Mouse (Mus musculus) skeletal muscle tissue, adult 2 months (tissue): ENCODE results near the gene Tgfbi.
A peak's percentile ranks its signal among the peaks of the same experiment; 100 is the strongest.

Source experiments
- DNase-seq: peaks from one replicate; pipeline ENCODE4 v3.0.0-alpha.2; 2012; ENCODE audit warnings: low read depth, low spot score

Tgfbi gene

DNA sequence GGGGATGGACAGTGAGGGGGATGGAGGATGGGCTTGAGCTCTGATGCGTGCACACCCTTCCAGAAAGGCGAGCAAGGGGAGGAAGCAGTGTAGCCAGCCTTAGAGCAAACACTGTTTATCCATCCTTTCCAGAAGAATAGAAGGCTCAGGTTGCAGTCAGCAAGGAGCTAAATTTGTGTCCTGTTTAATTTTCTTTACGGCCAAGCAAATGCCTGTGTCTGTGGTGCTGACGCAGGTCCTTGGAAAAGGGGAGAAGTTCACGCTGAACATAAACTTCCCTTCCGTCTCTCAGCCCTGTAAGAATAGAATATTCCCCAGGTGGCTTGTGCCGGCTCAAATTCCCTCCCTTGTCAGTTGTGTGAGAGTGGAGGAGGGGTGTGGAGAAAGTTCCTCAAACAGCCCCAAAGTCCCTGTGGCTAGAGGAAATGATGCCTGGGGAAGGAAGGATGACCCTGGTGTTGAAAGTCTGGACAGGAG is 24.9 kb downstream of the Tgfbi start:
- DNase-seq: no peak

DNA sequence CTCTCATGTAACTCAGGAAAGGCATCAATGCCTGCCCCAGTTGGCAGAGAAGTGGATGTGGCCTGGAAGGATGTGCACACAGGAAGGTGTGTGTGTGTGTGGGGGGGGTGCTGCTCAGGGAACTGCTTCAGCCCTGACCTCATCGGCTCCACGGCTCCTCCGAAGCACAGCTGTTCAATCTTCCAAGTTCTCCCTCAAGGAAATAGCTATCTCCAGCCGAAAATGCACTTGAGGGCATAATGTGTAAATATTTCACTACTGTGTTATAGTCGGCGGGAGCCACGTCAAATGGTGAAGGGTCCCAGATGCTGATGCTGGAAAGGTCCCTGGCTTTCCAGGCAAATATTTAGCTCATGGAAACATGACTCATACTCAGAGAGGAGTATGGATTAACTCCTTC is 25.6 kb downstream of the Tgfbi start:
- DNase-seq: no peak

DNA sequence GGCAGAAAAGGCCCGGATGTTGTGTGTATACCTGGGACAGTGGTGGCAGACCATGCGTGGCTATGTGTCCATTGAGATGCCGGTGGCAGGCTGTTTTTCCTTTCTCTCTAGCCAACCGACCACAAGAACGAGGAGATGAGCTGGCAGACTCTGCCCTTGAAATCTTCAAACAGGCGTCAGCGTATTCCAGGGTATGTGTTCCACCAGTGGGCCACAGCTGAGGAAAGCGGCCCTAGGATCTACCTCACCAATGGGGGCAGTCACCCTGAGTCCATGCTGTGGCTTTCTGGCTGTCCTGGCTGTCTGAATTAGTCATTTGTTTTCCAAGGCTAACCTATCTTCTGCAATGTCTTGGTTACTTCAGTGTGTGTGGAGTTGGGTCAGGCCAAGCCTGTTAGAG is 27.7 kb downstream of the Tgfbi start:
- DNase-seq: no peak

DNA sequence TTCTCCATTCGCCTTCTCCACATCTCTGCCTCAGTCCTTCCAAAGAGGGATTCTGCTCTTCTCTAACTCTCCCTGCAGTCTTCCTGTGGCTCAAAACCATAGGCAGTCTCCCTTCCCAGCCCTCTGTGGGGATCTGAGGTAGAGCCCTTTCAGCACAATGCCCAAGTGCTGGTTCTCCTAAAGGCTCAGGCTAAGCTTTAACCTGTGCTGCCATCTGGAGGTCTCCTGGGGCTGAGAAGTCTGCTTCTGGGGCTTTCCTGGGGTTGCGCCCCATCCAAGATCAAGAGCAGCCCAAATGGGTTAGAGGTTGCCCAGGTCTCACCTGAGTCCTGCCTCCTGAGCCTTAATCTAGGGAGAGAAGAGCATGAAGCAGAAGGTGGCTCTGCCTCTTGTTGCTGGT is 32.4 kb downstream of the Tgfbi start:
- DNase-seq: no peak

DNA sequence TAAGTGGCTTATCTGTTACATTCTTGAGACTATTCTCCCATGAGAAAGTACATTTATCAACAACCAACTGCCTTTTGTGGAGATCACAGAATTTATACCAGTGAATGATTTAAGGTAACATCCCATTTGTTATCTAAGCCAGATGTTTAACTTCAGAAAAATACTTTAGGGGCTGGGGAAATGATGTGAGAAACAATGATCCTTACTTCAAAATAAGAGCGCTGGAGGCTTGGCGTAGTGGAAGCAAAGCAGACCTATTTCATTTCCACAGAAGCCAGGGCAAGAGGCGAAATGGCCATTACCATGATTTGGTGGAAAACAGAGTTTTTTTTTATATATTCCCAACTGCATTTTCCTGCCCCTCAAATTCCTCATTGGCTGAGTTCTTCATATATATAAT is 34.7 kb downstream of the Tgfbi start:
- DNase-seq: no peak

DNA sequence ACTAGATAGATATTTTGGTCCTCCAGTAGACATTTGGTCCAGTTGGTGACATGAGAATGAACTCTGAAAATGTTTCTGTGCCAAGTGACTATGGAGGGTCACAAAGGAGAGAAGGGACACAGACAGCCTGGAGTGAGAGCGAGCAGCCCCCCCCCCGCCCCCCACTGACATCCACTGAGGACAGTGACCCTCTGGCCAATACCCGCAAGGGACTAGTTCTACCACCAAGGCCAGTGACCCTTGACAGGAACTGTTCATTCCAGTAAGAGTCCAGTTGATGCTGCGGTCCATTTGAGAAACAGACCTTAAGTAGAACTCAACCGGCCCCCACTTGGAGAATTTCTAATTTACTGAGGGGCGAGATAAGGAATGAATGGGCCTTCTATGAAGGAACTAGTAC is 36.4 kb downstream of the Tgfbi start:
- no peak for DNase-seq

DNA sequence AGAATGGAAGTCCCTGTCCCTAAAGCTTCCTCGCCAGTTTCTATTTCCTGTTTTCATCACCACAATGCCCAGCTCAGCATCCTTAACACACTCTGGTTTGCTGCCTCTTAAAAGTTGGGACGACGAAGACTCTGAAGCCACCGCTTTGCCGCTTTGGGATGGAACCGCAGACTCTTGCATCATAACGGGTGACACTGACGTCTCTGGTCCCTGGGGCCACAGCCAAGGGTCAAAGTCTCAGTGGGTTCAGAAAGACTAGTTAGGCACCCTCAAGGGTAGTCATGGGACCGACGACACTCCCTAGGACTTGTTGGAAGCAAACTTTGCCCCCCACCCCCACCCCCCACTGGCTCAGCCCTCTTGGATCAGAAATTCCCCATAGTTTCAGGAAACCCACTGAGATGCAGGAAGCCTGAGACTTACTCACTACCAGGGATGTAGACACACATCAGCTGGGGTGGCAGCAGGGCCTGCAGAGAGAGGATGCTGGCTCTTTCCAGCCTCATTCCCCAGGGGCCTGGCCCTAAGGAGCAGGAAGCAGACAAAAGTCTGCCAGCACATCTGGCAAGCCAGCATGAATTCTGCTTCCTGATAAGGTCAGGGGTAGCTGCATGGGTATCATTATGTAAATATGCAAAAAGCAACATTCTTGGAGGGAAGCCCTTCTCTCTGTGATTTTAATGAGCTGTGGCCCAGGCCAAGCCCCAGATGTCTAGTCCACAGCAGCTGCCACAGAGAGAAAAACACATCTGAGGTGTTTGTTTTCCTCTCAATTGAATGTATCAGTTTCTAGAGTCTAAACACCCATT is 38.5 kb downstream of the Tgfbi start:
- peak; percentile 62 for DNase-seq

DNA sequence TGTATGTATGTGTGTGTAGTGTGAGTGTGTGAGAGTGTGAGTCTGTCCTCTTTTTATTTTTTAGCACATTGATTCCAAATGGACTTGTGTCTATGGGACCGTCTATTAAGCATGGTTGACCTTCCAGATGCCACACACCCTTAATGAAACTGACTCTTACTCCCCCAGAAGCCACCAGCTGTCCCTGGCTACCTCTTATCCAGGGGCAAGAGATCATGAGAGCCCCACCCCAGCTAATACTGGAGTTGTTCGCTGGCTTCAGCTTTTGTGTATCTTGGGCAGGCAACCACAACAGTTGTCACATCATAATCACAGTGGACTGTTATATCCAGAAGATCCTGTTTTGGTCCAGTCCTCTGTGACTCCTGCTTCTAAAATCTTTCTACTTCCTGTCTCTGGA is 40.7 kb downstream of the Tgfbi start:
- DNase-seq: no peak

DNA sequence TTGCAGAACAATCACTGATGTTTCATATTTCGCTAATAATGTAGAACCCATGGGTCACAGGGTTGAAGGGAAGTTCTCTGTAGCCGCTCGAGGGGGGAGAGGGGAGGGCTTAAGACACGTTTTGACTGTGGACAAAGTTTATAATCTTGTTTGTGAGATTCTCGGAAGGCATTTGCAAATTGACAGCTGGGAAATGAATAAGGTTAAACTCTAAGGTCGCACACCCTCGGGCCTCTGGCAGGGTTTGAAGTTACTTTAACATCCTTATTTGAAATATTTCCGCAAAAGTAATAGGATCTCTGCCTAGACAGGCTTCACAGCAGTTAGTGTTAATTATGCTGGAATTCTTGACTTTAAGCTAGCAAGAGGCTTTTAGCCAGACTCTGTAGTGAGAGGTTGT is 43.1 kb downstream of the Tgfbi start:
- DNase-seq: no peak

DNA sequence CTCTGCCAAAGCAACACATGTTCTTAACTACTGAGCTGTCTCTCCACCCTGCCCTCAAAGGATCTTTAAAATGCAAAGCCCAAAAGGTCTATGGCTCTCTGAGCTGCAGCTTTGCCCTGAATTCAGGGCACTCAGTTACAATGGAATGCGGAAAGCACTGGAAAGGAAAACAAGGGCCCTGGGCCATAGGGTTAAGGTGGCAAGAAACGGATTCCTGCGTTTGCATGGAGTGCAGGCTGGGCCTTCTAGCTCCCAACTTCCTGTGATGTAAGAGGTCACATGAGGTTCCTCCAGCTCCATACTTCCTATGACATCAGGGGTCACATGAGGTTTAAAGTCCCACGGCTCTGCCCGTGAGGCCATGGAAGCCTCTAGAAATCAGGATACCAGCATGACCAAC is 44.9 kb downstream of the Tgfbi start:
- DNase-seq: no peak

DNA sequence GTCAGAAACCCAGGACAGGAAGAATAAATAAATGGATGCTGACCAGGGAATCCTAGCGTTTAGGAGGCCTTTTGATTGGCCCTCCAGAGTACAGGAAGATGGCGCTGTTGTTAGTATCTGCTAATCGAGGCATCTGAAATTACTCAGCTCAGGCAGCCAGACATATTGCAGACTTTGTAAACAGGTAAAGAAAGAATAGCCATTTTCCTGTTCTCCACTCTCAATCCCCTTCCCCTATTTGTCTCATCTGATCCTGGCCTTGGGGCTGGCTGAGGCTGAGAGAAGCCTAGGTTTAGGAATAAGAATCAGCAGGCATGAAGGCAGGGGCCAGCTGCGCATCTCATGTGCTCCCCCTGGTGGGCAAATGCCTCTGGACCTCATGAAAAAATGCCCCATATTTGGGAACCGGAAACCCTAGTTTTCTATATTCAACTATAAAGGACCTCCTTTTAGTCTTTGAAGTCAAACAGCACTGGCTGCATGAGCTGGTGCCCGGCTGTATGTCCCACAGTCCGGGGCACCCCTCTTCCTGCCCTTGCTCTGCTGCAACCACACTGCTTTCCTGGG is 48.7 kb downstream of the Tgfbi start:
- DNase-seq: peak; percentile 46

DNA sequence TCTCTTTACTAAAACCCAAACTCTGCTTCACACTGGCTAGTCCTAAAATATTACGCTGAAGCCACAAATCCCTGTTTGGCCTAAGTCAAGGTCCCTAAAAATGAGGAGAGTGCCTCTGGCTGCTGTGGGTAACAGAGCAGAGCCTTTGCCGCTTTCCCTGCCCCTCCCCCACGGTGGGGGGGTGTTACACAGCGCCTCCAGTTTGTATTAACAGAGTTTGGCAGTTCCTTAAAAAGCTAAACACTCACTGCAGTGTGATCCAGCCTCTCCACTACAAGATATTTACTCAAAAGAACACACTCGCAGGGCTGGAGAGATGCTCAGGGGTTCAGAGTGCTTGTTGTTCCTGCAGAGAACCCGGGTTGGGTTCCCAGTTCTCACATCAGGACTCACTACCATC is 49.6 kb downstream of the Tgfbi start:
- DNase-seq: no peak

DNA sequence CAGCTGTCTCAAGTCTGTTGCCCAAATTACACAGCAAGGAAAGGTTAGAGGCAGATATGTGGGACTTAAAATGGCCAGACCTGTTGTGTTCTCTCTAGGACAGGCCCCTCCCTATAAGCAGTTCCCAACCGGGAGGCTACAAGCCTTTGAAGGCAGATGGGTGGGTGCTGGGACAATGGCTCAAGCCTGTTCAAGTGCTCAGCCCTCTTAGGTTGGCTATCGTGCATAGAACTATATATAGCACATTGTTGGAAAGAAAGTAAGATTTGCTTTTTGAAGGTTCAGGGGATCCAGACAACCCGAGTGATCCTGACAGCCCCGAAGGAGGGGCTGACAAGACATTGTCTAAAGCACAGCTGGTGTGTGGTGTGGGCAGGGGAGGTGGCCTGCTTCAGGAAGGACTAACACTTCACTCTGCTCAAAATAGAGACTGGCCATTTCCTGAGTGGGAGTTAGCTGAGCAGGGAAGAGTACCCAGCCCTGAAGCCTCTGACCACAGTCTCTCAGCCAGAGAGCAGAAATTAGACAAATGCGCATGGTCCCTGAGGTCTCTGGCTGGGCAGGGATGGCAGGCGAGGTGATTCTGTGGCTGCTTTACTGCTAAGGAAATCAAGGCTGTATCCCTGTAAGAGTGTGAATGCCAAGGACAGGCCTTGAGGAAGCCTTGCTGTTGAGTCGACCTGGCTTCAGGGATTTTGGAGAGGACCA is 52.7 kb downstream of the Tgfbi start:
- DNase-seq: no peak

DNA sequence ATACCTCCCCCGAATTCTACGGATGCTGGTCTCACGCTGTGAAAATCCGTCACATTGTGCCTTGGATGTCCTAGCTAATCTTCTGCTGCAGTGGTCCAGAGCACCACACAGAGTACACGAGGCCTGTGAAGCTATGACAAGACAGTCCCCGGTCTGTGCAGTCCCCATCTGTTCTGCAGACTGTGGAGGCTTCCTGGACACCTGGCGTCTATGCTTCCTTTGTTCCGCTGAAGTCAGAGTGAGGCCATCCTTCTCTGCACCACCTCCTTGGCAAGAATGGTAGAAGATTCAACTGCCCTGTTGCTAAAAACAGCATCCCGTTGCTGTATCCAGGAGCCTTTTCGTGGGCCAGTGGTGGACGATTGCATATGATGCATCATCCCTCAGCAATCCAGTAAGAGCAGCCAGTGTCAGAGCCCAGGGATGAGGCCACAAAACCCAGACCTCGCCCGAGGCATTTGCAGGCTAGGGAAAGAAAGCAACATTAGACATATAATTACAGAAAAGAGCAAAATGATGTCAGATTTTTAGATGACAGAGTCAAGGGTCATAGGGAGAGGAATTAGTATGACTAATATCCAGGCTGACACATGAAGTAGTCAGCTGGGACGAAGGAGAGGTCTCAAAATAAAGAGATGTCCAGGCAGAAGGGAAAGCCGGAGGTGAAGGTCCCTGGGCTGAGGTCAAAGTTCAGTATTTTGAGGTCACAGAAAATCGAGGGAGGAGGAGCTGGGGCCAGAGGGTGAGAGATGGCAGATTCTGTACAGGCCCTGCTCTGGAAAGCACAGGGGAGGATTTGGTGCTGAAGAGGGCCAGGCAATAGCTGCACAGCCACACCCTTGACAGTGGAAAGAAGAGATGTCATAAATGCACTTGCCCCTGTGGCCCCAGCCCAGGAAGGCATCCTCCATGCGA is 55.2 kb downstream of the Tgfbi start:
- no peak for DNase-seq

DNA sequence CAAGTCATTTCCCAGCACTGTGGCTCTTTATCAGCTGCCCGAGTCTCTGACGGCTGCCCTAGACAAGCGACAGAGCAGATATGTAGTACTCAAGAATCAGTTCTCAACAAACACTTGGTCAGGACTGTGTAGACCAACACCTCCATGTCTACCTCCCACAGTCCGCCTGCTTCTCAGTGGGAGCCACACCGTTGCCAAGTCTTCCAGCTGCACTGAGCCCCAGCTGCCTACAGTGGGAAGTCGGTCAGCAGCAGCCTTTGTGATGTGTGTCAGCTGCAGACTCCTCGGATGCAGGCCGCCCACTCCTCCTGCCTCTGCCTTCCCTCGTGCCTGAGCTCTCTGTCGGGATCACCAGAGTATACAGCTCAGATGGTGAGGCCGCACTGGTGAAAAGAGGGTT is 61.9 kb downstream of the Tgfbi start:
- no peak for DNase-seq

DNA sequence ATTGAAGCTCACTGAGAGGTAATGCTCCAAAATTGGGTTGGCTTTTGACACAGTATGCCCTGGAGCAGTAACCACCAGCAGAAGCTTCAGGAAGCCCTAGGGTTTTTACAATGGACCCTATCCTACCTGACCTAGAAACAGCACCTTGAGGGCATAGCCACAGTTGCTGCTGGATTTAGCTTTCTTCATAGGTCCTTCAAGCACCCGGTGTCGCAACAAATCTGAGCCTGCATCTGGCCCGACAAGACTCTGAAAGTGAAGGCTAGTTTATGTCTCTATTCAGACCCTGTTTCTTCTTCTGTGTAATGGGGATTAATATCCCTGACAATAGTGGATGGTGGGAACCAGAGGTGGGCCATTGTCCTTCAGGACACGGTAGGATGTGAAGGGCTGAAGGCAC is 68.4 kb downstream of the Tgfbi start:
- DNase-seq: no peak

DNA sequence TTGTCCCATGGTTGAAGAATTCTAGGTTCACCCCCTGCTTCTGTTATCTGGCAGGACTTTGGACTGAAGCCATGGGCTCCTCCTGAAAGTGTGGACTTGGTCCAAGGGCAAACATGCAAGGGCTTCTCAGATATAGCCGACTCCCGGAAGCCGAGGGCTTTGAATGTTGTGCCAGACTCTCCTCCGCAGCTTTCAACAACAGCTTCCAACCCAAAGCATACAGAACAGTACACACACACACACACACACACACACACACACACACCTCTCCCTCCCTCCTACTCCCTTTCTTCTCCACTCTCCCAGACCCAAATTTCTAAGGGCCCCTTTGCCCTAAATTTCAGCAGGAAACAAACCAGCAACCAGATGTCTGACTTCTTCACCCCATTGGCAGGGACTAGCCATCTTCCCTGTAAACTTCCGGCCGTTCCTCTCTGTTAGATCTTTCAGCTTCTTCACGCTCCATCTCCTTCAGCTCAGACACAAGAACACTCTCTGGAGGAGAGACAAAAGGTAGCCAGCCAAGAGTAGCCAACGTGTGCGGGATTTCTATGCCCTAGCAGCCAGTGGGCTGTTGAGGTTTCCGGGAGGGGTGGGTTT is 69.0 kb downstream of the Tgfbi start:
- DNase-seq: no peak

DNA sequence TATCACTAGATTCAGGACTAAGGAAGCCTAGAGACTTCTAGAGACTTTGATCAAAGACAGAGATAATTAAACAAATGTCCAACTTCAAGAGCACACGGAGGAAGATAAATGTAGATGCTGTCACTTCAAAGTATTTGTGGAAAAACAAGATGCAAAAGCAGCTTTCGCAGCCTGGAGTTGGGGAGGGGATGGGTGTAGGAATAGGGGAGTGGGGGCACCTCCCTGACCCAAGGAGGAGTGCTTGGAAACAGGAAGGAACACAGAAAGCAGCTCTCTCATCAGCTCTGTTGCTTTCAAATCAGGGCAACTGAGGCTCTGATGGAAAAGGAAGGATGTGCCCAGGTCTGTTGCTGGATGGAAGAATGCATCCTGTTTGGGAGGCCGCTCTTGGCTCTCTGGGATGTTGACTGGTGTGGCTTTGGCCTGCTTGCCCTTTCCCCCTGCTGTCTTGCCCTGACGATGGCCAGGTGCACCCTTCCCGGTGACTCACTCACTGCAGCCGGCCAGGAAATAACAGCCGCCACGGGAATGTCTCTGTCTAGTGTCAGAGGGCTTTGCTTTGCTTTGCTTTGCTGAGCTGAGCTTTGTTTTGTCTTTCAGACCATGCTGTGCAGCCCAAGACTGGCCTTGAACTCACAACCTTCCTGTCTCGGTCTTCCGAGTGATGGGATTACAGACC is 69.6 kb downstream of the Tgfbi start:
- no peak for DNase-seq

DNA sequence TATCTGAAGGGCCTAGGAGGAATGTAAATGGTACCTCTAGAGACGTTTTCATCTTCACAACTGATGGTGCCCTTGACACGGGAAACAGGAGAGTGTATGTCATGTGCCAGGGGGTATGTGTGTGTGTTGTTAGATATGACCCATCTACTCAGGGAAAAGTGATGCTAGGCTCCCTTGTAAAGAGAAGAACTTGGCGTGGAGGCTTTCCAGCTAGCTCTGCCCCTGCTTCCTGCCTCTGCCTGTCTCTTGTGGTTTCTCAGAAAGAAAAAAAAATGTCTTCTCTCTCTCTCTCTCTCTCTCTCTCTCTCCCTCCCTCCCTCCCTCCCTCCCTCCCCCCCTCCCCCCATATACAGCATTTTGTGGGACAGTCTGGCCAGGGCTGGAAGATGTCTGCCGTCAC is 72.6 kb downstream of the Tgfbi start:
- no peak for DNase-seq

DNA sequence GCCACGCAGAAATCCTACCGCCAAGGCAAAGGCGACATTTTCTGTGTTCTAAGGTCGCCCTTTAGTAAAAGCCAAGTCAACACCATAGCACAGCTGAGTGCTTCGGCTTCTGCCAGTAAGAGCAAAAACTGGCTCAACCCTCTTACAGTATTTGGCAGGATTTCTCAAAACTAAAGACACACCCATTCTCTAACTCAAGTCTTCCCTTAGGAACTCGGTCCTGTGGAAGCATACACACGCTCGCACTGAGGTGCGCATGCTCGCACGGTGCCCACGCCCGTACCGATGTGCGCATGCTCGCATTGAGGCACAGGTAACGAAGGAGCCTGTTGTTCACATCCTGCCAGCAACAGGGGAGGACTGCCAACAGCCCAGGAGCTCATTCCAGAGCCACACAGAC is 73.0 kb downstream of the Tgfbi start:
- peak; percentile 71 for DNase-seq

DNA sequence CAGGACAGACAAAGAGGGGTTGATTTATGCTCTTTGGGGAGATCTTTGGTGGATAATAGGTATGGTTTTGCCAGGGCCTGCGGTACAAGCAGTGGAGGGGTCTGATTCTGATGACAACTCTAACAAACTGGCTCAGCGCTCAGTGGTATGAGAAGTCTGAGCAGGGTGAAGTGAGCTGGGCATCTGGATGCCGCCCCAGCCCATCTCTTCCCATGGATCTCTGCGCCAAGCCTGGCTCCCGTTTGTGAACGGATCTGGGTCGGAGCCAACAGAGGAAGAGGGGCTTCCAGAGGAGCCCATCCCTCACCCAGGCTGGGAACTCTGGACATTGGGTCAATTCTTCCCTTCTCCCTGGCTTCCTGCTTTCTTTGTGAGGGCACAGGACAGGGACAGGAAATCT is 74.0 kb downstream of the Tgfbi start:
- no peak for DNase-seq
